Mouse (Mus musculus): ENCODE measurements around the gene Cd5.

- TF ChIP-seq GATA1 (IDR thresholded peaks at IDR 0.05; ENCODE audit: low read length) (no peak), TAL1 (IDR thresholded peaks at IDR 0.05; ENCODE audit: low read length) (no peak)
These were observed 40.4 kb downstream of the Cd5 start for GRCm38 (mm10) chr19:10698131-10698991.

Measured in erythroblast, embryonic 14.5 days (primary cell).